ENCODE assay signal across 11 mouse cellular contexts in the genomic region with DNA sequence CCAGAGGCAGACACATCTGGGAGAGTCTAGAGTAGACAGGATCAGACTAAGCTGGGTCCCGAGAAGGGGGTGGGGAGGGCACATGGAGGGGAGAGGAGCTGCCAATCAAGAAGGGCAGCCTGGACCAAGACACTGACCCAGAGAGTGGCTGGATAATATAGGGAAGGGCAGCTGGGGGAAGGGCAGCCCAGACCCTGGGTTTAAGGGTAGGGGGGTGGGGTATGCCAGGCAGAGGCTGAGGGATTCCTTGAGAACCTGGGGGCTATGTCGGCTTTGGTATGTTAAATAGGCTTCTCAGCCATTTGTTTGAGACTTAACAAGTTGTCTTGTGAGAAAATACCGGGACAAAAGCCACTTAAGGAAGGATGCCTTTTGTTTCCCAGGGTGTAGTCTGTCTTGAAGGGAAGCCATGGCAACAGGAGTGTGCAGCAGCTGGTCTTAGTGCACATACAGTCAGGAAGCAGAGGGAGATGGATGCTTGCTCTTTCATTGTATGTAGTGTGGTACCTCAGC. TPM values are rescaled to one million over a fixed set of nuclear protein-coding genes. Genes with fewer than 3 reads are reported as not detected.
DNase-seq lines count a peak whose midpoint lies in the region; ATAC-seq lines count a peak whose summit lies in the region.
"Had no signal": no experiment of that assay in that cellular context is flagged by ENCODE, and none has a peak within 500 bp of the region (broad histone marks: within the 10 kb centered on the region; RNA-seq: fewer than 3 reads in every experiment).

No protein-coding gene starts in this region.

- peaks cover 5% of the 10 kb centered on the region for H3K4me1 ChIP-seq in forebrain, embryonic 16.5 days (replicated peaks; ENCODE audit: control insufficient read depth, insufficient read depth, low read length)
- H3K4me1 ChIP-seq in midbrain, embryonic 11.5 days (ENCODE audit: control insufficient read depth, insufficient read depth, low read length) = peaks cover 5% of the 10 kb centered on the region; the same call in 1 of the 2 replicates
- H3K4me1 ChIP-seq in heart, embryonic 10.5 days = peaks cover 4% of the 10 kb centered on the region; the same call in 1 of the 2 replicates

- no peaks in the 10 kb centered on the region for H3K9me3 ChIP-seq in forebrain, embryonic 16.5 days (ENCODE audit: control insufficient read depth, low read length)
- no peaks in the 10 kb centered on the region for H3K9me3 ChIP-seq in midbrain, embryonic 11.5 days (ENCODE audit: control insufficient read depth, low read length)
- H3K9me3 ChIP-seq in heart, embryonic 10.5 days = no peaks in the 10 kb centered on the region

- H3K27me3 ChIP-seq in forebrain, embryonic 16.5 days (replicated peaks; ENCODE audit: control insufficient read depth, insufficient read depth, low read length) = no peaks in the 10 kb centered on the region
- no peaks in the 10 kb centered on the region for H3K27me3 ChIP-seq in midbrain, embryonic 11.5 days (ENCODE audit: control insufficient read depth, insufficient read depth, low read length)
- no peaks in the 10 kb centered on the region for H3K27me3 ChIP-seq in heart, embryonic 10.5 days (ENCODE audit: insufficient read depth, poor library complexity, severe bottlenecking)

- H3K4me2 ChIP-seq in forebrain, embryonic 16.5 days (ENCODE audit: low read length) = no peak overlapping the region
- no peak overlapping the region for H3K4me2 ChIP-seq in midbrain, embryonic 11.5 days

- WGBS in forebrain, embryonic 16.5 days = 0% methylated on average over 3 of the region's 3 CpGs
- 0% methylated on average over 3 of the region's 3 CpGs for WGBS in midbrain, embryonic 11.5 days
- 6% methylated on average over 3 of the region's 3 CpGs for WGBS in heart, embryonic 10.5 days

- H3K36me3 ChIP-seq in forebrain, embryonic 16.5 days (ENCODE audit: control insufficient read depth, insufficient read depth) = no peaks in the 10 kb centered on the region
- no peaks in the 10 kb centered on the region for H3K36me3 ChIP-seq in midbrain, embryonic 11.5 days (ENCODE audit: control insufficient read depth, insufficient read depth, low read length)
- H3K36me3 ChIP-seq in heart, embryonic 10.5 days = no peaks in the 10 kb centered on the region

- H3K27ac ChIP-seq in forebrain, embryonic 16.5 days (ENCODE audit: low read length) = no peak overlapping the region
- H3K27ac ChIP-seq in midbrain, embryonic 11.5 days (ENCODE audit: low read depth, low read length) = no peak overlapping the region
- H3K27ac ChIP-seq in heart, embryonic 10.5 days = no peak overlapping the region

- DNase-seq in right cerebral cortex, postnatal 10 days (ENCODE audit: low spot score in 2 of 2) = peak; percentile 32 to 60
- no peak for DNase-seq in right cerebral cortex, postnatal 36 days (ENCODE audit: low spot score in 2 of 2)
- peak; percentile 93 for DNase-seq in midbrain, embryonic 11.5 days (ENCODE audit: low spot score, missing footprints)
- DNase-seq in heart, embryonic 10.5 days (ENCODE audit: low spot score) = no peak
- DNase-seq in cerebellum, postnatal 4 days (ENCODE audit: low spot score in 2 of 2) = no peak
- DNase-seq in gastrocnemius, postnatal 4 days (ENCODE audit: low spot score in 2 of 2) = no peak
- DNase-seq: heart, adult 18-20 months had no signal

- peak; percentile 81 for ATAC-seq in forebrain, embryonic 16.5 days
- ATAC-seq in midbrain, embryonic 11.5 days (ENCODE audit: low FRiP score) = peak; percentile 96
- no peak for ATAC-seq in inflammation-experienced regulatory T-cells, adult 6 months
- ATAC-seq: activated CD4-positive, CD25-positive, alpha-beta regulatory T cell, adult 4 months; intestine, postnatal 0 days had no signal

- no peak overlapping the region for H3K4me3 ChIP-seq in forebrain, embryonic 16.5 days (replicated peaks; ENCODE audit: low read length)
- H3K4me3 ChIP-seq in midbrain, embryonic 11.5 days (ENCODE audit: low read depth, low read length) = no peak overlapping the region
- H3K4me3 ChIP-seq in heart, embryonic 10.5 days = no peak overlapping the region

- no peak overlapping the region for H3K9ac ChIP-seq in forebrain, embryonic 16.5 days (replicated peaks; ENCODE audit: low read depth, low read length)
- H3K9ac ChIP-seq in midbrain, embryonic 11.5 days (ENCODE audit: low read length) = 0 out of 2 replicates have a peak overlapping the region, but pooled peaks have one; percentile 31

RNA-seq across cellular contexts. Expression of a gene that starts 20.5 kb away (rescaled TPM):
- 39.4 and 47.5 TPM in 2 replicates for polyA plus RNA-seq in forebrain, embryonic 16.5 days (2015; fragmentation: Nextera tagmentation; extraction: Ambion mirVana)
- polyA plus RNA-seq in midbrain, embryonic 11.5 days (2014; fragmentation: Nextera tagmentation; extraction: Ambion mirVana) = 62.0 and 64.7 TPM in 2 replicates
- under 1 TPM in 2 of 3 experiments, not detected in 1; 0.40 to 0.49 TPM for polyA plus RNA-seq in inflammation-experienced regulatory T-cells, adult 6 months (2017; shearing (Covaris generic))
- 356 and 440 TPM in 2 replicates for polyA plus RNA-seq in heart, embryonic 10.5 days (2016; fragmentation: Nextera tagmentation; extraction: Ambion mirVana)
- total RNA-seq in gastrocnemius, postnatal 4 days (2021) = 100 to 1,000 TPM; 658 to 717 TPM

Comparison
In these comparisons a context has a peak if more than half of its experiments do, and no peak if none do; other contexts are left out.
1. DNase-seq: peak in right cerebral cortex, postnatal 10 days (2 of 2) and midbrain, embryonic 11.5 days (single experiment); none in right cerebral cortex, postnatal 36 days (0 of 2), heart, embryonic 10.5 days (single experiment), cerebellum, postnatal 4 days (0 of 2) and gastrocnemius, postnatal 4 days (0 of 2).
2. RNA of a gene that starts 20.5 kb away (polyA plus RNA-seq): 356 to 440 TPM in heart, embryonic 10.5 days, 62.0 to 64.7 TPM in midbrain, embryonic 11.5 days and 39.4 to 47.5 TPM in forebrain, embryonic 16.5 days; 0.40 to 0.49 TPM in inflammation-experienced regulatory T-cells, adult 6 months; every median in the first group is over 10 times any median in the second.